Mouse (Mus musculus) midbrain, postnatal 0 days (tissue): ENCODE results near the gene Slc27a5. TPM values are rescaled to one million over a fixed set of nuclear protein-coding genes. Genes with fewer than 3 reads are reported as not detected.

Experiments used
- ATAC-seq: fragments of 200-750 bp; cut with Nextera tagmentation; 2 replicates; pipeline ENCODE4 v1.8.0; 2017; ENCODE audit warnings: moderate number of reproducible peaks, mild to moderate bottlenecking, moderate TSS enrichment, moderate library complexity; ENCODE audit not compliant: low FRiP score
- DNase-seq: peaks from one replicate; pipeline ENCODE4 v3.0.0-alpha.2; 2015; ENCODE audit warnings: low spot score
- H3K27ac ChIP-seq: fragments of 300-500 bp; sonication (generic); 2 replicates; pipeline ENCODE4 v1.5.1; 2014; ENCODE audit warnings: low read depth, mild to moderate bottlenecking, low read length, mixed read lengths
- H3K27me3 ChIP-seq: fragments of 300-500 bp; sonication (generic); 2 replicates; pipeline ENCODE4 v1.6.1; 2014; ENCODE audit warnings: low read length, control low read depth, mixed read lengths; ENCODE audit not compliant: insufficient read depth
- H3K36me3 ChIP-seq: fragments of 300-500 bp; sonication (generic); 2 replicates; pipeline ENCODE4 v1.6.1; 2014; ENCODE audit warnings: low read length, control low read depth, mixed read lengths; ENCODE audit not compliant: insufficient read depth
- H3K4me1 ChIP-seq: fragments of 300-500 bp; sonication (generic); 2 replicates; pipeline ENCODE4 v1.6.1; 2014; ENCODE audit warnings: mild to moderate bottlenecking, control low read depth, antibody characterized with exemption, low read length, mixed read lengths; ENCODE audit not compliant: insufficient read depth
- H3K4me2 ChIP-seq: fragments of 300-500 bp; sonication (generic); 2 replicates; pipeline ENCODE4 v1.6.1; 2014; ENCODE audit warnings: low read depth, mild to moderate bottlenecking, low read length, mixed read lengths; ENCODE audit not compliant: poor library complexity, severe bottlenecking
- H3K4me3 ChIP-seq: fragments of 300-500 bp; sonication (generic); 2 replicates; pipeline ENCODE4 v1.5.1; 2014; ENCODE audit warnings: low read depth, mild to moderate bottlenecking, low read length, moderate library complexity
- H3K9ac ChIP-seq: fragments of 300-500 bp; sonication (generic); replicated peaks from 2 replicates; pipeline ENCODE4 v1.6.1; 2014; ENCODE audit warnings: mild to moderate bottlenecking, low read length, moderate library complexity, mixed read lengths; ENCODE audit not compliant: poor library complexity, severe bottlenecking
- H3K9me3 ChIP-seq: fragments of 300-500 bp; sonication (generic); 2 replicates; pipeline ENCODE4 v1.6.1; 2016; ENCODE audit warnings: low read length, control low read depth
- CTCF ChIP-seq: IDR thresholded peaks from 2 replicates; pipeline ENCODE4 v1.5.1; 2016; ENCODE audit warnings: antibody characterized with exemption, mild to moderate bottlenecking
- WGBS: fragments of 180-500 bp; shearing (Covaris S2); extraction: QIAGEN DNeasy Blood & Tissue Kit; methylation state at CpG from one replicate; pipeline ENCODE4 v1.1.7; 2014; 5-methylcytosine and 5-hydroxymethylcytosine counted together
- polyA plus RNA-seq: library from polyadenylated mRNA; unstranded; fragments of >200 nt; fragmentation: Nextera tagmentation; extraction: Ambion mirVana; gene quantifications from 2 replicates; pipeline ENCODE4 v1.2.1, GENCODE M21; 2015
- total RNA-seq: library from RNA; depleted of rRNA; stranded (reverse); fragments of >200 nt; gene quantifications from 2 replicates; pipeline ENCODE4 v1.2.3, GENCODE M21; 2014

Gene Slc27a5
- total and polyA plus RNA-seq, 2 experiments from 2014 or later = 0.21 TPM; not detected in 1

GRCm38 (mm10) chr7:13041256-13041655 lies 43.3 kb upstream of the Slc27a5 start:
- no peak for TF ChIP-seq CTCF
- Histone ChIP-seq H3K9ac (no peak overlapping the region), H3K4me1 (peaks cover 7% of the 10 kb centered on the region; the same call in 1 of the 2 replicates), H3K9me3 (no peaks in the 10 kb centered on the region), H3K4me3 (no peak overlapping the region), H3K36me3 (0 out of 2 replicates have a peak, but pooled peaks cover under 1% of the 10 kb centered on the region), H3K27ac (no peak overlapping the region), H3K4me2 (no peak overlapping the region), H3K27me3 (peaks cover 10% of the 10 kb centered on the region; the same call in 1 of the 2 replicates)
- 67% methylated on average over 1 of the region's 1 CpGs for WGBS
- DNase-seq (no peak), ATAC-seq (no peak)

GRCm38 (mm10) chr7:13039181-13039580 lies 41.2 kb upstream of the Slc27a5 start:
- H3K27ac ChIP-seq = peak overlapping the region; percentile 98
- peak overlapping the region; percentile 87 for H3K4me3 ChIP-seq
- peak overlapping the region; percentile 87 for H3K4me2 ChIP-seq
- ATAC-seq (no peak), DNase-seq (no peak)
- 88% methylated on average over 1 of the region's 1 CpGs for WGBS
- H3K9me3 ChIP-seq = no peaks in the 10 kb centered on the region
- H3K9ac ChIP-seq = peak overlapping the region; percentile 98; the same call in 1 of the 2 replicates
- H3K27me3 ChIP-seq = peaks cover 10% of the 10 kb centered on the region; the same call in 1 of the 2 replicates
- H3K4me1 ChIP-seq = peaks cover 7% of the 10 kb centered on the region; the same call in 1 of the 2 replicates
- TF ChIP-seq CTCF = no peak
- peaks cover 12% of the 10 kb centered on the region for H3K36me3 ChIP-seq

- Histone ChIP-seq H3K27me3 (peaks cover 10% of the 10 kb centered on the region; the same call in 1 of the 2 replicates), H3K4me2 (peak overlapping the region; percentile 87), H3K4me1 (peaks cover 11% of the 10 kb centered on the region), H3K4me3 (peak overlapping the region; percentile 87), H3K9me3 (no peaks in the 10 kb centered on the region), H3K27ac (peak overlapping the region; percentile 98), H3K36me3 (peaks cover 12% of the 10 kb centered on the region), H3K9ac (peak overlapping the region; percentile 98)
- 18% methylated on average over 15 of the region's 15 CpGs for WGBS
- no peak for TF ChIP-seq CTCF
- DNase-seq (peak; percentile 36), ATAC-seq (no peak)
These were observed 40.7 kb upstream of the Slc27a5 start for GRCm38 (mm10) chr7:13038621-13039169.

GRCm38 (mm10) chr7:13037901-13038555 lies 40.0 kb upstream of the Slc27a5 start, which contains the start of gene Ube2m:
Gene Ube2m (minus strand): TSS chr7:13038275.
- Histone ChIP-seq H3K9ac (peak within 1 kb of the TSS; percentile 98), H3K4me1 (peaks cover 14% of the 10 kb centered on the region), H3K27ac (peak within 1 kb of the TSS; percentile 98), H3K27me3 (peaks cover 10% of the 10 kb centered on the region; the same call in 1 of the 2 replicates), H3K36me3 (peaks cover 15% of the 10 kb centered on the region), H3K4me3 (peak within 1 kb of the TSS; percentile 87), H3K9me3 (no peaks in the 10 kb centered on the region), H3K4me2 (peak within 1 kb of the TSS; percentile 87)
- peak; percentile 99 for DNase-seq
- WGBS = under 1% methylated on average over 42 of the region's 65 CpGs
- peak; percentile 92 for ATAC-seq
- no peak for TF ChIP-seq CTCF

- H3K4me2 ChIP-seq = peak overlapping the region; percentile 87
- ATAC-seq (no peak), DNase-seq (no peak)
- H3K27me3 ChIP-seq = 0 out of 2 replicates have a peak, but pooled peaks cover 4% of the 10 kb centered on the region
- peaks cover 15% of the 10 kb centered on the region for H3K36me3 ChIP-seq
- WGBS = under 1% methylated on average over 28 of the region's 33 CpGs
- no peaks in the 10 kb centered on the region for H3K9me3 ChIP-seq
- TF ChIP-seq CTCF = no peak
- H3K9ac ChIP-seq = peak overlapping the region; percentile 98
- peaks cover 14% of the 10 kb centered on the region for H3K4me1 ChIP-seq
- H3K4me3 ChIP-seq = peak overlapping the region; percentile 87
- peak overlapping the region; percentile 98 for H3K27ac ChIP-seq
These were observed 39.4 kb upstream of the Slc27a5 start for GRCm38 (mm10) chr7:13037366-13037765.

GRCm38 (mm10) chr7:13036806-13037205 lies 38.8 kb upstream of the Slc27a5 start:
- Histone ChIP-seq H3K4me2 (peak overlapping the region; percentile 87), H3K9me3 (no peaks in the 10 kb centered on the region), H3K4me1 (peaks cover 14% of the 10 kb centered on the region), H3K27ac (peak overlapping the region; percentile 98), H3K9ac (peak overlapping the region; percentile 98), H3K27me3 (no peaks in the 10 kb centered on the region), H3K36me3 (peaks cover 18% of the 10 kb centered on the region), H3K4me3 (peak overlapping the region; percentile 87)
- DNase-seq (no peak), ATAC-seq (no peak)
- TF ChIP-seq CTCF = no peak
- WGBS = 54% methylated on average over 4 of the region's 4 CpGs
